Mouse (Mus musculus): ENCODE results near the gene Cenpb. TPM values are rescaled to one million over a fixed set of nuclear protein-coding genes. Genes with fewer than 3 reads are reported as not detected.

The Cenpb gene
- polyA plus RNA-seq, 1 experiment from 2014 or later = 6.9 TPM

GRCm38 (mm10) chr2:131176491-131176890 lies 3.4 kb downstream of the Cenpb start:
- Histone ChIP-seq H3K36me3 (ENCODE audit: control insufficient read depth, insufficient read depth, low read length) (peaks cover 12% of the 10 kb centered on the region; the same call in 1 of the 2 replicates), H3K27ac (ENCODE audit: low read depth, low read length) (no peak overlapping the region; the same call in 1 of the 2 replicates), H3K27me3 (ENCODE audit: control insufficient read depth, insufficient read depth, low read length) (peaks cover 25% of the 10 kb centered on the region), H3K4me1 (ENCODE audit: control insufficient read depth, insufficient read depth, low read length) (peaks cover 43% of the 10 kb centered on the region), H3K4me2 (replicated peaks; ENCODE audit: low read depth, low read length) (no peak overlapping the region; the same call in 1 of the 2 replicates), H3K9ac (ENCODE audit: low read depth, low read length) (no peak overlapping the region), H3K9me3 (ENCODE audit: control insufficient read depth, low read length) (no peaks in the 10 kb centered on the region), H3K4me3 (ENCODE audit: low read length) (no peak overlapping the region)
- no peak for ATAC-seq (ENCODE audit: low FRiP score, low TSS enrichment)
- whole genome bisulfite sequencing = 56% methylated on average over 5 of the region's 5 CpGs

DNA sequence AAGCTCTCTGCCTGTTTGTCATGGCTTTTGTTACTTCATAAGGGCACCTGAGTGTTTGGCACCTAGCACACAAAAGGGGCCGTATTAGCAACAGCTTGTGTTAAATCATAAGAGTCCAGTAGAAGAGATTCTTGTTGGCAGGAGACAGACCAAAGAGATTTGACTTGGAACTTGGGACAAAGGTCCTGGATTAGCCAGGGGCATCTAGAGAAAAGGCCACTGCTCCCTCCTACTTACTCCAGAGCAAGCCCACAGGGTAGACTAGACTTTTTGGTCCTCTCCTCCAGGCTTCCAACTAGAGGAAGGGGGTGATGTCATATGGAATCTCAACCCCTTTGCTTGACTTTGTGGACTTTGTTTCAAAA lies 3.9 kb downstream of the Cenpb start:
- ATAC-seq (ENCODE audit: low FRiP score, low TSS enrichment) = no peak
- Histone ChIP-seq H3K4me2 (replicated peaks; ENCODE audit: low read depth, low read length) (no peak overlapping the region), H3K36me3 (ENCODE audit: control insufficient read depth, insufficient read depth, low read length) (peaks cover 12% of the 10 kb centered on the region; the same call in 1 of the 2 replicates), H3K27me3 (ENCODE audit: control insufficient read depth, insufficient read depth, low read length) (peaks cover 31% of the 10 kb centered on the region), H3K9me3 (ENCODE audit: control insufficient read depth, low read length) (no peaks in the 10 kb centered on the region), H3K9ac (ENCODE audit: low read depth, low read length) (no peak overlapping the region), H3K4me1 (ENCODE audit: control insufficient read depth, insufficient read depth, low read length) (peaks cover 46% of the 10 kb centered on the region), H3K27ac (ENCODE audit: low read depth, low read length) (no peak overlapping the region; the same call in 1 of the 2 replicates), H3K4me3 (ENCODE audit: low read length) (no peak overlapping the region)
- WGBS = 94% methylated on average over 1 of the region's 1 CpGs

DNA sequence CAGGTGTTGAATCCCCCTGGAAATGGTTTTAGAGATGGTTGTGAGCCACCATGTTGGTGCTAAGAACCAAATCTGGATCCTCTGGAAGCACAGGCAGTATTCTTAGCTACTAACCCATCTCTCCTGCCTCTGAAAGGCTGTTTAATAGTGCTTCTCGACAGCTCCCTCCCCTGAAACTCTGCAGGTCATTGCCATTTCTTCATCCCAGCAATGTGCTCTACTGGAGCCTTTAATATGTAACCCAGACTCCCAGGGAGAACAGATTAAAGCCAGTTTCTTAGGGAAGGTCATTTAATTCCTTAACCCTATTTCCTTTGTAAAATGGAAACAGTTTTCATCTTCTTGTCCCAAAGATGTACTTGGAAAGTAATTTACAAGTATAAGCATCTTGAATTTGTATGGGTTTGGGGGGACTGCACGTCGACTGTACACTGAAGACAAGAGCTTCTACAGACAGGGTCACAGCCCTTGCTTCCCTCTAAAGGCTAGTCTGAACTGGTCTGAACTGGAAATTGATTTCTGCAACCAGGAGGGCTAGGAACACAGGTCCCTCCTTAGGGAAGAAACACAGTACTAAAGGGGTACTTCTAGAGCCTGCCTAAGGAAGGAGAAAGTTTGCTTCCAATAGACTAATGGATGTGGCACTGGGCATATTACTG lies 4.5 kb downstream of the Cenpb start:
- WGBS = 70% methylated on average over 3 of the region's 3 CpGs
- H3K4me2 ChIP-seq (replicated peaks; ENCODE audit: low read depth, low read length) = no peak overlapping the region
- no peaks in the 10 kb centered on the region for H3K9me3 ChIP-seq (ENCODE audit: control insufficient read depth, low read length)
- H3K36me3 ChIP-seq (ENCODE audit: control insufficient read depth, insufficient read depth, low read length) = peaks cover 12% of the 10 kb centered on the region; the same call in 1 of the 2 replicates
- no peak overlapping the region; the same call in 1 of the 2 replicates for H3K27ac ChIP-seq (ENCODE audit: low read depth, low read length)
- H3K9ac ChIP-seq (ENCODE audit: low read depth, low read length) = no peak overlapping the region
- ATAC-seq (ENCODE audit: low FRiP score, low TSS enrichment) = no peak
- no peak overlapping the region for H3K4me3 ChIP-seq (ENCODE audit: low read length)
- H3K27me3 ChIP-seq (ENCODE audit: control insufficient read depth, insufficient read depth, low read length) = peaks cover 36% of the 10 kb centered on the region
- H3K4me1 ChIP-seq (ENCODE audit: control insufficient read depth, insufficient read depth, low read length) = peaks cover 46% of the 10 kb centered on the region

DNA sequence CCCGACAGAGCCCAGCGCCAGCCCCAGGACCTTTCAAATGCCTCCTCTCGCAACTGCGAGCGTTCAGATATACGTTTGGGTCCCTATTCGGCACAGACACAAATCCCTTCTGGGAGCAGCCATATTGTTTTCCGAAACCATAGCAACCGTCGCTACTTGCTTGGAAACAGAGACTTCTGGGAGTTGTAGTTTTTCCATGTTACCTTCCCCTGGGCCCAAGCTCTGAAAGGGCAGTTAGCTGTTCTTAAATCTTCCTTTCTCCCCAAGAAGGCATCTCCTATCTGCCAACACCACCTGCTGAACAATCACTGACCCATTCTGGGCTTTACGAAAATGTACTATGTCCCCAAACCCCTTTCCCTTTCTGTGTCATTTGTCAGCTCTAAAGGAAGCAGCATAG lies 5.2 kb downstream of the Cenpb start:
- Histone ChIP-seq H3K27me3 (ENCODE audit: control insufficient read depth, insufficient read depth, low read length) (peaks cover 39% of the 10 kb centered on the region), H3K36me3 (ENCODE audit: control insufficient read depth, insufficient read depth, low read length) (peaks cover 12% of the 10 kb centered on the region; the same call in 1 of the 2 replicates), H3K4me3 (ENCODE audit: low read length) (peak overlapping the region; percentile 37), H3K9me3 (ENCODE audit: control insufficient read depth, low read length) (no peaks in the 10 kb centered on the region), H3K27ac (ENCODE audit: low read depth, low read length) (no peak overlapping the region), H3K4me2 (replicated peaks; ENCODE audit: low read depth, low read length) (peak overlapping the region; percentile 86), H3K9ac (ENCODE audit: low read depth, low read length) (peak overlapping the region; percentile 37; the same call in 1 of the 2 replicates), H3K4me1 (ENCODE audit: control insufficient read depth, insufficient read depth, low read length) (peaks cover 46% of the 10 kb centered on the region)
- peak; percentile 11; the same call in 1 of the 2 replicates for ATAC-seq (ENCODE audit: low FRiP score, low TSS enrichment)
- WGBS = 7% methylated on average over 11 of the region's 11 CpGs

DNA sequence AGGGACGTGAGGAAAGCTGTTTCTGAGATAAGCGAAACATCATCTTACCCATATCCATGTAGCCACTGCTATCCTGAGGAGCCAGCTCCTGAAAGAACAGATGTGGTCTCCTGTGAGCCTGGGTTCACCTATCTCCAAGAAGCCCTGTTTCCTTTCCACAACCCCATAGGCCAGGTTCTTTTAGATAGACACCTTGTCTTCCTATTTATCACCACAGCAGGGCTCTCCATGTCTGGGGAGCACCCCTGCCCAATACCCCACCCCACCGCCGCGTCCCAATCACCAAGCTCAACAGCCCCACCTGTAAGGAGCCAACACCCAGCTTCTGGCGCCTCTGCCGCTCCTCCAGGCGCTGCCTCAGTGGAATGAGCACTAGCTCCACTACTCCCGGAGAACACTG lies 7.5 kb downstream of the Cenpb start:
- Histone ChIP-seq H3K36me3 (ENCODE audit: control insufficient read depth, insufficient read depth, low read length) (peaks cover 4% of the 10 kb centered on the region; the same call in 1 of the 2 replicates), H3K4me1 (ENCODE audit: control insufficient read depth, insufficient read depth, low read length) (peaks cover 26% of the 10 kb centered on the region), H3K9ac (ENCODE audit: low read depth, low read length) (no peak overlapping the region), H3K27me3 (ENCODE audit: control insufficient read depth, insufficient read depth, low read length) (peaks cover 39% of the 10 kb centered on the region), H3K4me3 (ENCODE audit: low read length) (no peak overlapping the region), H3K27ac (ENCODE audit: low read depth, low read length) (no peak overlapping the region), H3K9me3 (ENCODE audit: control insufficient read depth, low read length) (no peaks in the 10 kb centered on the region), H3K4me2 (replicated peaks; ENCODE audit: low read depth, low read length) (no peak overlapping the region)
- WGBS = 42% methylated on average over 9 of the region's 9 CpGs
- ATAC-seq (ENCODE audit: low FRiP score, low TSS enrichment) = no peak

DNA sequence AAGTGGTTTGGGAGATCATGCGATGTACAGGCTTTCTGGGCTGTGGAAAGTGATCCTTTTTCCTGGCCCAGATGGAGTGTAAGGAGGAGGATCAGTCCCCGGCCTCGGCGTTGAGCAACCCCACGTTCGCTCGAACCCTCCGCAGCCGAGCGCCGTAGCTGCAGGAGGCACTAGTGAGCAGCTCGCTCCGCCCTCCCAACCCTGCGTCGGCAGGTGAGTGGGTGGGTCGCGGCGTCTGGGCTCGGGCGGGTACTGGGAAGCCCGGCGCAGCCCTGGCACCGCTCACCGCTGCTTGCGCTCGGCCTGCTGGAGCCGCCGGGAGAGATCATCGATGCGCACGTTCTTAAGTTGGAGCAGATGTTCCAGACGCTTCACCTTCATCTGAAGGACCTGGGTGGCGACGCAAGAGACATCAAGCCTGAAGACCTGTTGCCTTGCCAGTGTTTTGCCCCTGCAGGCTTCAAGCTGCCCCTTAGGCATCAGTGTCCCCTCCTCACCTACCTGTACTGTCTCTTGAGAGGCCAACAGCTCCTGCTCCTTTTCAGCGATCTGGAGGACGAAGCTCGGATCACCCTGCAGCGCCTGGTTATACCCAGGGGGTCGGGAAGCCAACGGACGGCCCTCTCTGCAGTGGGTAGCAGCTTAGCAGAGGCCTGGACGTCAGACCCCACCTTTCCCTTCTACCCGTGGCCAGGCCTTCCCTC lies 8.3 kb downstream of the Cenpb start:
- Histone ChIP-seq H3K4me1 (ENCODE audit: control insufficient read depth, insufficient read depth, low read length) (peaks cover 19% of the 10 kb centered on the region), H3K9ac (ENCODE audit: low read depth, low read length) (peak overlapping the region; percentile 32), H3K27me3 (ENCODE audit: control insufficient read depth, insufficient read depth, low read length) (peaks cover 39% of the 10 kb centered on the region), H3K36me3 (ENCODE audit: control insufficient read depth, insufficient read depth, low read length) (peaks cover 2% of the 10 kb centered on the region; the same call in 1 of the 2 replicates), H3K4me2 (replicated peaks; ENCODE audit: low read depth, low read length) (peak overlapping the region; percentile 43), H3K9me3 (ENCODE audit: control insufficient read depth, low read length) (no peaks in the 10 kb centered on the region), H3K4me3 (ENCODE audit: low read length) (peak overlapping the region; percentile 28), H3K27ac (ENCODE audit: low read depth, low read length) (no peak overlapping the region)
- 2% methylated on average over 43 of the region's 43 CpGs for WGBS
- no peak; the same call in 1 of the 2 replicates for ATAC-seq (ENCODE audit: low FRiP score, low TSS enrichment)

DNA sequence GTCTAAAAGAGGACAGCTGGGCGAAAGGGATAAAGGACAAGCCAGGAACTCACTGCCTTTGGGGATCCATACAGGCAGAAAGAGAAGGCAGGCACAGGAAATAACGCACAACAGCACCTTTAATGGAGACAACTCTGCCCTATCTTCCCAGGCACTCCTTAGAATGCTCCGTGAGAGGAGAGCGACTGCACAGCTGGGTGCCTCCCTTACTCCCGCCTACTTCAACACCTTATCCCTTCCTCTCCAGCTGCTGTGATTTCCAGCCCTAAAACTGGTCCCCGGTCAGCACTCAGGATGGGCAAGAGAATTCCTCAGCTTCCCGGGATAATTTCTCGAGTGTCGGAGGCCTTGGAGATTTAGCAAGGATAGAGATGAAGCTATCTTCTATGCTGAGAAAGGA lies 8.9 kb downstream of the Cenpb start:
- peak overlapping the region; percentile 32; the same call in 1 of the 2 replicates for H3K9ac ChIP-seq (ENCODE audit: low read depth, low read length)
- ATAC-seq (ENCODE audit: low FRiP score, low TSS enrichment) = no peak
- H3K27ac ChIP-seq (ENCODE audit: low read depth, low read length) = no peak overlapping the region
- H3K4me3 ChIP-seq (ENCODE audit: low read length) = peak overlapping the region; percentile 28; the same call in 1 of the 2 replicates
- peaks cover 12% of the 10 kb centered on the region for H3K4me1 ChIP-seq (ENCODE audit: control insufficient read depth, insufficient read depth, low read length)
- H3K36me3 ChIP-seq (ENCODE audit: control insufficient read depth, insufficient read depth, low read length) = no peaks in the 10 kb centered on the region
- no peaks in the 10 kb centered on the region for H3K9me3 ChIP-seq (ENCODE audit: control insufficient read depth, low read length)
- peaks cover 39% of the 10 kb centered on the region for H3K27me3 ChIP-seq (ENCODE audit: control insufficient read depth, insufficient read depth, low read length)
- WGBS = 12% methylated on average over 9 of the region's 9 CpGs
- peak overlapping the region; percentile 43 for H3K4me2 ChIP-seq (replicated peaks; ENCODE audit: low read depth, low read length)

DNA sequence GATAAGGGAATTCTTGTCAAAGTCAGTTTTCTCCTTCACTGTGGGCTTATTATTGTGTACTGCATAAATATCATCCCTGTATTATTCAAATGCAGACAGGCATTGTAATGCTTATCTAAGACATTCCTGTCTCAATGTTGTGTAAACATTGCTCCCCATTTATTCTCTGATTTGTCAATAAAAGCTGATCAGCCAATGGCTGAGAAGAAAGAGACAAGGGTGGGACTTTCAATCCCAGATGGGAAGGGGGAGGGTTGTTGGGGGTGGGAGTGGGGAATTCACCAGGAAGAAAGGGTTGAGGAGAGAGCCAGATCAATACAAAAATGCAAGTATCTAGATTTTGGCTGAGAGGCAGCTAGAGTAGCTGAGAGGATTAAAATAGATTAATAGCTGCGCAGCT lies 11.0 kb downstream of the Cenpb start:
- H3K4me2 ChIP-seq (replicated peaks; ENCODE audit: low read depth, low read length) = no peak overlapping the region
- no peak for ATAC-seq (ENCODE audit: low FRiP score, low TSS enrichment)
- H3K4me1 ChIP-seq (ENCODE audit: control insufficient read depth, insufficient read depth, low read length) = peaks cover 4% of the 10 kb centered on the region; the same call in 1 of the 2 replicates
- H3K9ac ChIP-seq (ENCODE audit: low read depth, low read length) = no peak overlapping the region
- H3K36me3 ChIP-seq (ENCODE audit: control insufficient read depth, insufficient read depth, low read length) = no peaks in the 10 kb centered on the region
- H3K27ac ChIP-seq (ENCODE audit: low read depth, low read length) = no peak overlapping the region
- peaks cover 35% of the 10 kb centered on the region for H3K27me3 ChIP-seq (ENCODE audit: control insufficient read depth, insufficient read depth, low read length)
- no peak overlapping the region for H3K4me3 ChIP-seq (ENCODE audit: low read length)
- WGBS = 79% methylated on average over 1 of the region's 1 CpGs
- H3K9me3 ChIP-seq (ENCODE audit: control insufficient read depth, low read length) = no peaks in the 10 kb centered on the region

- 70% methylated on average over 6 of the region's 6 CpGs for WGBS
- H3K27me3 ChIP-seq (ENCODE audit: control insufficient read depth, insufficient read depth, low read length) = peaks cover 27% of the 10 kb centered on the region
- no peak for ATAC-seq (ENCODE audit: low FRiP score, low TSS enrichment)
Measured at GRCm38 (mm10) chr2:131167984-131168383, 11.9 kb downstream of the Cenpb start.

More at GRCm38 (mm10) chr2:131167984-131168383, 11.9 kb downstream of the Cenpb start:
- H3K27ac ChIP-seq (ENCODE audit: low read depth, low read length) = no peak overlapping the region
- no peak overlapping the region for H3K4me2 ChIP-seq (replicated peaks; ENCODE audit: low read depth, low read length)
- no peak overlapping the region for H3K4me3 ChIP-seq (ENCODE audit: low read length)
- no peaks in the 10 kb centered on the region for H3K9me3 ChIP-seq (ENCODE audit: control insufficient read depth, low read length)
- no peaks in the 10 kb centered on the region for H3K36me3 ChIP-seq (ENCODE audit: control insufficient read depth, insufficient read depth, low read length)
- no peak overlapping the region for H3K9ac ChIP-seq (ENCODE audit: low read depth, low read length)
- H3K4me1 ChIP-seq (ENCODE audit: control insufficient read depth, insufficient read depth, low read length) = peaks cover 4% of the 10 kb centered on the region; the same call in 1 of the 2 replicates
